Mouse (Mus musculus) brain, embryonic 14.5 days (tissue): Measurements from ENCODE around the gene Jmjd8. TPM values are rescaled to one million over a fixed set of nuclear protein-coding genes. Genes with fewer than 3 reads are reported as not detected.

Source experiments
- DNase-seq: peaks from one replicate; pipeline ENCODE4 v3.0.0-alpha.2; 2011; ENCODE audit warnings: low read depth
- CTCF ChIP-seq: fragments of 200-500 bp; IDR thresholded peaks from 2 replicates; pipeline ENCODE4 v1.5.1; 2012; ENCODE audit warnings: inconsistent platforms, mild to moderate bottlenecking, moderate library complexity, borderline replicate concordance; ENCODE audit not compliant: insufficient read depth, insufficient read length; ENCODE audit errors: extremely low read depth
- POLR2A ChIP-seq: fragments of 200-500 bp; IDR thresholded peaks from 2 replicates; pipeline ENCODE4 v1.6.1; 2012; ENCODE audit warnings: mild to moderate bottlenecking, inconsistent platforms, borderline replicate concordance; ENCODE audit not compliant: poor library complexity, insufficient read depth, insufficient read length, severe bottlenecking; ENCODE audit errors: extremely low read depth
- polyA plus RNA-seq: library from polyadenylated mRNA; depleted of rRNA; stranded (reverse); fragments of >200 nt; gene quantifications from 2 replicates; pipeline ENCODE4 v1.2.3, GENCODE M21; 2012

Gene Jmjd8
- polyA plus RNA-seq, 1 experiment, result 80.0 TPM

- DNase-seq, result no peak
- TF ChIP-seq CTCF (no peak), POLR2A (no peak)
These were observed 6.0 kb downstream of the Jmjd8 start for GRCm38 (mm10) chr17:25834595-25835222.

- TF ChIP-seq POLR2A (no peak), CTCF (no peak)
- DNase-seq, result no peak
These were observed 6.6 kb downstream of the Jmjd8 start for GRCm38 (mm10) chr17:25835301-25835700.

GRCm38 (mm10) chr17:25835816-25836215, 7.1 kb downstream of the Jmjd8 start:
- no peak for TF ChIP-seq POLR2A
- no peak for TF ChIP-seq CTCF
- no peak for DNase-seq

- DNase-seq, result no peak
- TF ChIP-seq POLR2A (no peak; the same call in 1 of the 2 replicates), CTCF (no peak)
These were observed 7.9 kb downstream of the Jmjd8 start for GRCm38 (mm10) chr17:25836397-25837075.

- DNase-seq, result peak; percentile 90
- TF ChIP-seq CTCF (no peak), POLR2A (peak; percentile 66; the same call in 1 of the 2 replicates)
These were observed 8.4 kb downstream of the Jmjd8 start, which contains the start of gene Rhbdl1 for GRCm38 (mm10) chr17:25837076-25837410. TSS of gene Rhbdl1 (minus strand) at chr17:25837295.

GRCm38 (mm10) chr17:25837533-25837932, 8.9 kb downstream of the Jmjd8 start:
- TF ChIP-seq POLR2A, result no peak
- TF ChIP-seq CTCF, result no peak
- DNase-seq, result peak; percentile 74

GRCm38 (mm10) chr17:25838904-25839303, 10.2 kb downstream of the Jmjd8 start:
- no peak for DNase-seq
- no peak for TF ChIP-seq POLR2A
- no peak for TF ChIP-seq CTCF

- DNase-seq, result no peak
These were observed 11.0 kb downstream of the Jmjd8 start for GRCm38 (mm10) chr17:25839455-25840235.

GRCm38 (mm10) chr17:25840519-25840918, 11.9 kb downstream of the Jmjd8 start:
- no peak for DNase-seq
- TF ChIP-seq CTCF (no peak), POLR2A (no peak)

More at GRCm38 (mm10) chr17:25839455-25840235, 11.0 kb downstream of the Jmjd8 start:
- TF ChIP-seq CTCF (no peak), POLR2A (no peak)

- no peak for TF ChIP-seq CTCF
- no peak for TF ChIP-seq POLR2A
- DNase-seq, result no peak
These were observed 12.6 kb downstream of the Jmjd8 start, which contains the start of gene Gm20683 for GRCm38 (mm10) chr17:25841117-25841880. TSS of gene Gm20683 (minus strand) at chr17:25841763.

- TF ChIP-seq CTCF, result no peak
- TF ChIP-seq POLR2A, result no peak
- no peak for DNase-seq
These were observed 13.8 kb downstream of the Jmjd8 start for GRCm38 (mm10) chr17:25842509-25842908.

- DNase-seq, result no peak
- TF ChIP-seq POLR2A (no peak), CTCF (no peak)
These were observed 14.5 kb downstream of the Jmjd8 start for GRCm38 (mm10) chr17:25843122-25843521.
